Mouse (Mus musculus) E14TG2a.4 (cell line): Measurements from ENCODE around the gene Tnfaip3.

ENCODE experiments used
- CTCF ChIP-seq: conservative IDR thresholded peaks from 2 replicates; pipeline ENCODE4 v1.5.1; 2014; ENCODE audit warnings: low read length
- POU5F1 ChIP-seq: IDR thresholded peaks from 2 replicates; pipeline ENCODE4 v1.6.1; 2014; ENCODE audit warnings: low read length, borderline replicate concordance

- TF ChIP-seq CTCF (no peak), POU5F1 (no peak)
Observed at GRCm38 (mm10) chr10:18974486-18974885, 41.0 kb downstream of the Tnfaip3 start.
